Comparison of ENCODE assay signal across 28 mouse cellular contexts in the genomic region with DNA sequence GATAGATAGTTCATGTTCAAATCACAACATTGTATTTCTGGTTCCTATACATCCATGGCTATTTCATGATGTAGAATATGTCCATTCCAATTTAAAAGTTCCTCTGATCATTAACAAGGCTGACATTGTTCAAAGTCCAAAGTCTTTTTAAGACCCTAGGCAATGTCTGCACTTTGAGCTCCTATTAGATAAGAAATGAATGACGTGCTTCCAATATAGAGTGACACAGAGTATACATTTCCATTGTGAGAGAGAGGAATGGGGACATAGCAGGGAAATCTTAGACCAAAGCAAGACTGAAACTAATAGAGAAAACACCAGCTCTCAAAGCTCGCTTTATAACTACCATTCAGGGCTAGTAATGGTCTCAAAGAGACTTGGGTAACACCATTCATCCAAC.
"Had no signal": no experiment of that assay in that cellular context is flagged by ENCODE, and none has a peak within 500 bp of the region (broad histone marks: within the 10 kb centered on the region; RNA-seq: fewer than 3 reads in every experiment).

No protein-coding gene starts in this region.

- H3K9ac ChIP-seq: embryonic facial prominence, embryonic 12.5 days; embryonic facial prominence, embryonic 13.5 days; embryonic facial prominence, embryonic 15.5 days; forebrain, embryonic 12.5 days; forebrain, embryonic 13.5 days; forebrain, embryonic 15.5 days; forebrain, postnatal 0 days had no signal

- H3K4me1 ChIP-seq: embryonic facial prominence, embryonic 10.5 days; embryonic facial prominence, embryonic 12.5 days; embryonic facial prominence, embryonic 13.5 days; embryonic facial prominence, embryonic 15.5 days had no signal

- H3K9me3 ChIP-seq: embryonic facial prominence, embryonic 10.5 days; embryonic facial prominence, embryonic 12.5 days; embryonic facial prominence, embryonic 13.5 days; embryonic facial prominence, embryonic 15.5 days; forebrain, embryonic 10.5 days; forebrain, embryonic 12.5 days; forebrain, embryonic 13.5 days; forebrain, embryonic 15.5 days had no signal

- H3K27ac ChIP-seq: embryonic facial prominence, embryonic 10.5 days; embryonic facial prominence, embryonic 12.5 days; embryonic facial prominence, embryonic 13.5 days; embryonic facial prominence, embryonic 15.5 days; forebrain, embryonic 10.5 days; forebrain, embryonic 12.5 days; forebrain, embryonic 13.5 days; forebrain, embryonic 15.5 days; gastrocnemius, adult 2 months; heart, adult 2 months had no signal

- H3K36me3 ChIP-seq: embryonic facial prominence, embryonic 10.5 days; embryonic facial prominence, embryonic 12.5 days; embryonic facial prominence, embryonic 13.5 days; embryonic facial prominence, embryonic 15.5 days; forebrain, embryonic 10.5 days; forebrain, embryonic 12.5 days; forebrain, embryonic 15.5 days had no signal

- H3K27me3 ChIP-seq: embryonic facial prominence, embryonic 12.5 days; embryonic facial prominence, embryonic 13.5 days; embryonic facial prominence, embryonic 15.5 days; forebrain, embryonic 13.5 days; forebrain, embryonic 15.5 days had no signal

- H3K4me3 ChIP-seq: embryonic facial prominence, embryonic 10.5 days; embryonic facial prominence, embryonic 12.5 days; embryonic facial prominence, embryonic 13.5 days; embryonic facial prominence, embryonic 15.5 days; erythroblast, embryonic 14.5 days; forebrain, embryonic 10.5 days; forebrain, embryonic 12.5 days; forebrain, embryonic 13.5 days; forebrain, embryonic 15.5 days; gastrocnemius, adult 2 months; heart, adult 2 months had no signal

- ATAC-seq: forebrain, embryonic 13.5 days; forebrain, embryonic 14.5 days; forebrain, embryonic 15.5 days; forebrain, embryonic 16.5 days; forebrain, postnatal 0 days had no signal

- H3K4me2 ChIP-seq: embryonic facial prominence, embryonic 12.5 days; embryonic facial prominence, embryonic 13.5 days; embryonic facial prominence, embryonic 15.5 days; forebrain, embryonic 12.5 days; forebrain, embryonic 13.5 days; forebrain, embryonic 15.5 days had no signal

- DNase-seq: cerebellum, adult 2 months; cerebellum, adult 8-10 months; cerebellum, adult 9-10 months; cerebellum, adult 9-11 months; cerebellum, postnatal 10 days; cerebellum, postnatal 14 days; cerebellum, postnatal 36 days; embryo, embryonic 11 days; forebrain, postnatal 0 days; gastrocnemius, adult 2 months; gastrocnemius, postnatal 10 days; gastrocnemius, postnatal 14 days; gastrocnemius, postnatal 25 days; gastrocnemius, postnatal 36 days; heart, adult 11 months; heart, adult 18-20 months; heart, adult 2 months had no signal
